Mouse (Mus musculus) B cell, adult 2 months (primary cell): ENCODE measurements around the gene Mesp2.
"Not testable (repeated sequence)": the region's sequence is repeated elsewhere in the genome, so short reads cannot be mapped to it uniquely, and the experiment has no call there.

Source experiments
- DNase-seq, 2 experiments: peaks; one replicate each; pipeline ENCODE4 v3.0.0; 2022

The Mesp2 gene

GRCm38 (mm10) chr7:79810611-79811506 is at the start of gene Mesp2:
TSS of gene Mesp2 (plus strand) at chr7:79810727.
- peak; percentile 68 to 72 for DNase-seq

- no peak for DNase-seq
Measured at GRCm38 (mm10) chr7:79761124-79761876, 49.2 kb upstream of the Mesp2 start.

GRCm38 (mm10) chr7:79762106-79762505 is 48.4 kb upstream of the Mesp2 start:
- no peak for DNase-seq

- no peak for DNase-seq
Measured at GRCm38 (mm10) chr7:79765991-79766390, 44.5 kb upstream of the Mesp2 start.

GRCm38 (mm10) chr7:79769664-79770063 is 40.9 kb upstream of the Mesp2 start:
- no peak for DNase-seq

GRCm38 (mm10) chr7:79771561-79772512 is 38.7 kb upstream of the Mesp2 start:
- no peak for DNase-seq

- DNase-seq = peak; percentile 74 to 76
Measured at GRCm38 (mm10) chr7:79780647-79781626, 29.6 kb upstream of the Mesp2 start.

- DNase-seq = no peak
Measured at GRCm38 (mm10) chr7:79781826-79782515, 28.6 kb upstream of the Mesp2 start.

GRCm38 (mm10) chr7:79782516-79782855 is 28.0 kb upstream of the Mesp2 start:
- no peak for DNase-seq

GRCm38 (mm10) chr7:79786295-79786694 is 24.2 kb upstream of the Mesp2 start:
- DNase-seq = peak; percentile 61 to 64

GRCm38 (mm10) chr7:79789812-79790211 is 20.7 kb upstream of the Mesp2 start:
- DNase-seq = not testable (repeated sequence)

- peak; percentile 36 to 39 for DNase-seq
Measured at GRCm38 (mm10) chr7:79792635-79793421, 17.7 kb upstream of the Mesp2 start.

- DNase-seq = no peak
Measured at GRCm38 (mm10) chr7:79793688-79794087, 16.8 kb upstream of the Mesp2 start, which contains the start of gene Mesp1. TSS of gene Mesp1 (minus strand) at chr7:79793788.

- DNase-seq = no peak
Measured at GRCm38 (mm10) chr7:79798606-79799005, 11.9 kb upstream of the Mesp2 start.

GRCm38 (mm10) chr7:79799048-79799447 is 11.5 kb upstream of the Mesp2 start:
- peak; percentile 69 to 70 for DNase-seq

GRCm38 (mm10) chr7:79799506-79799905 is 11.0 kb upstream of the Mesp2 start:
- no peak for DNase-seq

GRCm38 (mm10) chr7:79800336-79800735 is 10.2 kb upstream of the Mesp2 start:
- DNase-seq = no peak

GRCm38 (mm10) chr7:79801391-79801790 is 9.1 kb upstream of the Mesp2 start:
- no peak for DNase-seq

- no peak for DNase-seq
Measured at GRCm38 (mm10) chr7:79802037-79802436, 8.5 kb upstream of the Mesp2 start.

- DNase-seq = no peak
Measured at GRCm38 (mm10) chr7:79803887-79804286, 6.6 kb upstream of the Mesp2 start.
